Mouse (Mus musculus) layer of hippocampus, adult 18-20 months (tissue): Measurements from ENCODE around the gene Fcgrt. TPM values are rescaled to one million over a fixed set of nuclear protein-coding genes. Genes with fewer than 3 reads are reported as not detected.
"Not testable (repeated sequence)": the region's sequence is repeated elsewhere in the genome, so short reads cannot be mapped to it uniquely, and the experiment has no call there.

Experiments used
- DNase-seq, 2 experiments: peaks; one replicate each; pipeline ENCODE4 v3.0.0; 2022; ENCODE audit warnings: low spot score in 2 of 2
- total RNA-seq, 2 experiments: library from RNA; stranded (reverse); gene quantifications; 2 replicates each; pipeline ENCODE4 v1.2.3; 2021

Fcgrt gene
- total RNA-seq, 2 experiments from 2014 or later: 14.8 to 18.7 TPM

GRCm38 (mm10) chr7:45112529-45112928 lies 8.9 kb upstream of the Fcgrt start:
- no peak for DNase-seq

GRCm38 (mm10) chr7:45111940-45112339 lies 8.3 kb upstream of the Fcgrt start:
- DNase-seq: no peak

GRCm38 (mm10) chr7:45110089-45110488 lies 6.4 kb upstream of the Fcgrt start:
- not testable (repeated sequence) for DNase-seq

DNA sequence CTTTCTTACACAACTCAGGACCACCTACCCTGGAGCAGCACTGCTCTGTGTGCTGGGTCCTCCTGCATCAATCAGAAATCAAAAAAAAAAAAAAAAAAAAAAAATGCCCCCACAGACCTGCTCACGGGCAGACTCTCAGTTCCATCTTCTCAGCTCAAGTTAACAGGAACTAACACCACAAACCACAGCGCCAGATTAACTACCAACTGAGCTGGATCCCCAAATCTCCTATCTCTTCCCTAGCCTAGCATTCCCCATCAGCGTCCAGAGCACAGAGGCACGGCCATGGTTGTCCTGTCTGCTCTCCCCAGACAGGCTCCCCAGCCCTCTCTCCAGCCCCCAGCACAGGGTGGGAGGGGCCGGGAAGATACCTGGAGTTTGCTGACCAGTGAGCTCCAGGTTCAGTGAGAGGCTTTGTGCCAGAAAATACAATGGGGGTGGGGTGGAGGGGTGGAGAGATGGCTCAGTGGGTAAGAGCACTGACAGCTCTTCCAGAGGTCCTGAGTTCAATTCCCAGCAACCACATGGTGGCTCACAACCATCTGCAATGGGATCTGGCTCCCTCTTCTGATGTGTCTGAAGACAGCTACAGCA lies 3.5 kb upstream of the Fcgrt start:
- DNase-seq: no peak

GRCm38 (mm10) chr7:45106441-45106840 lies 2.8 kb upstream of the Fcgrt start:
- no peak for DNase-seq

DNA sequence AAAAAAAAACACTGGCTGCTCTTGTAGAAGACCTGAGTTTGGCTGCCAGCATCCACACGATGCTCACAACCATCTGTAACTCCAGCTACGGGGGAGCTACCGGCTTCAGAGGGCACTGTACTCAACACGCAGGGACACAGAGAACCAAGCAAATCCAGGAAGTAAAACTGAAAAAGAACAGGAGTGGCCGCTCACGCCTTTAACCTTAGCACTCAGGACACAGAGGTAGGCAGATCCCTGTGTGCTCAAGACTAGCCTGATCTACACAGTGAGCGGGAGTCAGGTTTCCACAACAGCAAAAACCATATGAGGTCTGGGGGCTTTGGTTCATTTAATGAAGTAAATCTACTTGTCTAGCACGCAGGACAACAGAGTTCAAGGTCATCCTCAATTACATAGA lies 1.8 kb upstream of the Fcgrt start:
- no peak for DNase-seq

DNA sequence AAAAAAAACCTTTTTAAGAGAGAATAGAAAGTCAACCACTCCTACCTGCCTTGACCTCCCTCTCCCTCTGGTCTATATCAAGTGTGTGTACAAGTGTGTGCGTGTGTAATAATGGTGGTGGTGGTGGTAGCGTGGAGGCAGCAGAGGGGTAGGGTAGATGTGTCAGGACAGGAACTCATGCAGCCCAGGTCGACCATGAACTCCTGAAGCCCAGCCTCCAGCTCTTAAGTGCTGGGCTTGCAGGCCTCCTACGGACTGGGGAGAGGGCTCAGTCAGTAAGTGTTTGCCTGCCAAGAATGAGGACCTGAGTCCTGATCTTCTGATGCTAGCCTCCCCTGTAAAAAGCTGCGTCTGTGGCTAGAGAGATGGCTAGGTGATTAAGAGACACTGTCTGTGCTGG lies 1.3 kb upstream of the Fcgrt start:
- DNase-seq: no peak

GRCm38 (mm10) chr7:45102940-45103585 lies 588 bp downstream of the Fcgrt start:
- DNase-seq: no peak

DNA sequence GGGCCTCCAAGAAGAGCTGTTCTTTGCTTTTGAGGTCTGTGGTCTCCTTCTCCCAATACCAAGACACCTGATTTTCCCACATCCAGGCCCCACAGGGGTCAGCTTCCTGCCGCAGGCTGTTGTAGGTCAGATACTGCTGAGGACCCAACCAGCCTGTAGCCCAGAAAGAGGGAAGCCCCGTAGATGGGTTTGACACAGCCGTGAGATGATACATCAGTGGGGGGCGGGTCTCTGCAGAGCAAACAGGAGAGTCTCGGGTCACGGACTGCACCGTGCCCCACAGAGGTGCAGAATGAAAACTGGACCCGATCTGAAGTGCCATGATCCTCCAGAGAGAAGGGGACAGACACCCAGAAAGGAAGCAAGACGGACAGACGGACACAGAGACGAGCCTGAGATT lies 1.2 kb downstream of the Fcgrt start:
- no peak for DNase-seq

GRCm38 (mm10) chr7:45100046-45100445 lies 3.6 kb downstream of the Fcgrt start:
- DNase-seq: no peak

- no peak for DNase-seq
Measured at GRCm38 (mm10) chr7:45098541-45099240, 5.0 kb downstream of the Fcgrt start.

DNA sequence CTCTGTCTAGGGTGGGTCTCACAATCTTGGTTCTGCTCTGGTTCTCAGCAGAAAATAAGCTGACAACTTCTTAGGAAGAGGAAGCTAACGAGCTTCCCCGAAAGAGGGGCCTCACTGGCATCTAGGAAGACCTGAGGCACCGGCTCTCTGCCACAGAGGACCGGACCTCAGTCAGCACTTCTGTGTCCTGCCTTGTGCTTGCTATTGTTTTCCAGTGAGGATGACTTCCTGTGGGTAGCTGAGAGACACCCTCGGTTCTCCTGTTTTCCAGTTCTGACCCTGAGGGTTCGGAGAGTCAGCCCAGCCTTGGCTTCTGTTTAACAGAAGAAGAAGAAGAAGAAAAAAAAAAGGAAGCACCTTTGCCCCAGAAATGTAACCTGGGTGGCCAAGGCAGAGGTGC lies 6.2 kb downstream of the Fcgrt start:
- DNase-seq: no peak

- not testable (repeated sequence) for DNase-seq
Measured at GRCm38 (mm10) chr7:45095965-45096364, 7.7 kb downstream of the Fcgrt start.

DNA sequence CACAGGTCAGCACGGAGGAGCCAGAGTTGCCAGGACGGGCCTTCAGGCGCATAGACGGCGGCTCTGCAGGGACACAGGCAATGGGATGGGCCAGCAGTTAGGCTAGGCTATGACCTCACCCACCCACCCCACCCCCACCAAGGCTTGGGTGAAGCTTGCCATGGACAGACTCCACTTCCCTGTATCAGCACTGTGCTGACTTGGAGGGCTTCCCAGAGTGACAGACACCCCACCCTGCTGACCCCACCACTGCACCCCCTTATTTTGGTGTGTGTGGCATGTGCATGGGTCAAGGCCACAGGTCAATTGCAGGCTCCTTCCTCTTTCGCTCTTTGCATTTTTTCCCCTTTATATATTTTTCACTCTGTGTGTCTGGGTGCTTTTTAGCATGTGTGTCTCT lies 8.3 kb downstream of the Fcgrt start:
- no peak for DNase-seq

GRCm38 (mm10) chr7:45094121-45094520 lies 9.5 kb downstream of the Fcgrt start:
- DNase-seq: no peak

DNA sequence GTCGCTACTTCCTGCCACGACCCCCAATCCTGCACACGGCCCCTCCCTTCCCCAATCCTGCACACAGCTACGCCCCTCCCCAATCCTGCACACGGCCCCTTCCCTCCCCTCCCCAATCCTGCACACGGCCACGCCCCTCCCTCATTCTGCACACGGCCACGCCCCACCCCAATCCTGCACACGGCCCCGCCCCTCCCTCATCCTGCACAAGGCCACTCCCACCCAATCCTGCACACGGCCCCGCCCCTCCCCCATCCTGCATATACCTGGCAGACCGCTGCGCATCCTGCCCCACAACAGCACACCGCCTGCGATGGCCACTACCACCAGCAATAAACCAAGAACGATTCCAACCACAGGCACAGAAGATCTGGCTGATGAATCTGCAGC lies 10.1 kb downstream of the Fcgrt start:
- no peak for DNase-seq

- no peak for DNase-seq
Measured at GRCm38 (mm10) chr7:45092828-45093515, 10.7 kb downstream of the Fcgrt start.

DNA sequence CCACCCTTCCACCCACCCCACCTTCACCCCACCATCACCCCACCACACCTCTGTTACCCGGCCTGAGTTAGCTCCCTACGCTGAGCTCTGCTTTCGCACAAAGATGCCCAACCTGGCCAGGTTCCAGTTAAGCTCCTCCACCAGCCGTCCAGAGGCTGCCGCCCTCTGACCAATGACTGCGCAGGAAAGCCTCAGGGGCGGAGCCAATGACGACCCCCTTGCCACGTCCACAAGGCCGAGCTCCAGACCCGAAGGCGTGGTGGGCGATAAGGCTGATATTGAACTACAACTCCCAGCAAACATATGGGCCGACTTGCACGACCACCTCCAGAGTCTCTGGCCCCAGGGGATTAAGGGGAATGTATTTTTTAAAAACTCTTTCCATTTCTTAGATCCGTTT lies 11.6 kb downstream of the Fcgrt start, which contains the start of gene Rcn3:
TSS of gene Rcn3 (minus strand) at position 174 of the 400 bp plus-strand sequence.
- DNase-seq: no peak

- DNase-seq: no peak
Measured at GRCm38 (mm10) chr7:45091001-45091990, 12.4 kb downstream of the Fcgrt start.

DNA sequence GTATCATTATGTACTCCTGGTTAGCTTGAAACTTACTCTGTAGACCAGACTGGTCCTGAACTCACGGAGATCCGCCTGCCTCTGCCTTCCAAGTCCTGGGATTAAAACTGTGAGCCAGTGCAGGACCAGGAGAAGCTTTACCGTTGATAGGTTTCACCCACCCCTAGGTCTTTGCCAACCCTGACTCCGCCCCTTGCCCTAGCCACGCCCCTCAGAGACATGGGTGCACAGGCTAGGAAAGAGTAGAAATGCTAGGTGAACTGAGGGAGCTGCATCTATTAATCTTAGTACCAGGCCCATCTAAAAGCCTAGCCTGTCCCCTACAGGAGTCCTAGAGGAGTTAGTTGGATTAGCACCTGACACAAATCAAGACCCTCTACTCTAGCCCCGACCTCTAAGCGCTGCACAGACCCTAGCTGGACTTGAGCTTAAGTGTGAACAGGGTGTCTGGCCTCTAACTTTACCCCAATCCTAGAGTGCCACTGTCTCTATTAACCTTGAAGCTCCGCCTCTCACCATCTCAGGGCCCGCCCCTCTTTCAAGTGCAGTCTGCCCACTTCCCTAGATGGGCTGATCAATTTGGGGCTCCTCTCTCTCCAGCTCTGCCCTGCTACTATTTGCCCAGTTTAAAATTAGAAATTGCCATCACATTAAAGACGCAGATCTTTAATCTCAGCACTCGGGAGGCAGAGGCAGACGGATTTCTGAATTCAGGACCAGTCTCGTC lies 13.2 kb downstream of the Fcgrt start:
- no peak for DNase-seq
